Mouse (Mus musculus) lung, postnatal 14 days (tissue): ENCODE measurements at regions not wholly inside any gene's neighbourhood (a gene's known extent, or its start where the extent isn't known, plus 50 kb on each side); places are given as distances from the start of the nearest gene placed in this dataset.
"Not testable (repeated sequence)": the region's sequence is repeated elsewhere in the genome, so short reads cannot be mapped to it uniquely, and the experiment has no call there.

Experiments
- DNase-seq: peaks from one replicate; pipeline ENCODE4 v3.0.0; 2021

DNA sequence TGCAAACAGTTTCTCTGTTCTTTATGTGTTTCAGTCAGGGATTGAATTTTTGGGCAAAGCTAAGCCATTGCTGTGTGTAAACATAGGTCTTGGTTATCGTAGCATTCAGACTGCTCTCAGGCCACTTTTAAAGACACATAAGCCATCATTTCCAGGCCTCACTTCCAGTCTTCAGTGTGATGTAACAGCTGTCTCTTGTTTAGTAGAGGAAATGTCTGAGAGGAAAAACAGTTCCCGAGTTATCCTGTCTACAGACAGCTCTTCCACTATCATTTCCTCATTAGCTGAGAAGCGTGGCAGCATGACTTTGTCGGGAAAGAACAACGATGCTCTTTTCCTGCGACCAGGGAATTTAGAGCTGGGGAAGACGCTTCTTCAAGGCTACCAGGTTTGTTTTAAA is 196.9 kb downstream of the Fam198b start:
- DNase-seq: no peak

GRCm38 (mm10) chr3:80082780-80083519 is 198.6 kb downstream of the Fam198b start:
- no peak for DNase-seq

GRCm38 (mm10) chr3:80084168-80084567 is 199.8 kb downstream of the Fam198b start:
- no peak for DNase-seq

- peak; percentile 8 for DNase-seq
These were observed 215.3 kb downstream of the Fam198b start for GRCm38 (mm10) chr3:80099625-80100024.

DNA sequence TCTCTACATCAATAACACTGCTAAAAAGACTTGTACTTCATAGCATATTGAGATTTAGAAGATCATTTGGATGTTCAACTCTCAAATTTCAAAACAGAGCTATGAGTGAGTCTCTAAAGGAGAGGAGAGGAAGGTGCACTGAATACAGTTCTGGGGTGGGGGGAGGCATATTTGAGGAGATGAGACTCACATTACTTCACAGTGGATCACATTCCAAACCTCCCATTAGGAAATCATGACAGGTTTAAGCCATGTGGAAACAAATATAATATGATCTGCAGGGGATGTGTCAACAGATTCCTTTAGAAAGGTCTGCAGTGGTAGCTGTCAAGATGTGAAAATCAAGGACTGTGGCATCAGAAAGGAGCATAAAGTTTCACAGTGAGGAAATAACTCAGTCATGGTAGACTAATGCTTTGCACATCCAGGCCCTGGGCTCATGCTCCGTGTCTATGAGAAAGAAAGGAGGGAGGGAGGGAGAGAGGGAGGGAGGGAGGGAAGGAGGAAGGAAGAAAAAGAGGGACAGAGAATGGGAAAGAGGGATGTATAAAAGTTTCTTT is 235.9 kb downstream of the Fam198b start:
- no peak for DNase-seq

- DNase-seq: no peak
These were observed 239.3 kb downstream of the Fam198b start for GRCm38 (mm10) chr3:80123666-80124065.

- DNase-seq: no peak
These were observed 240.3 kb downstream of the Fam198b start for GRCm38 (mm10) chr3:80124621-80125020.

- DNase-seq: no peak
These were observed 257.4 kb downstream of the Fam198b start for GRCm38 (mm10) chr3:80141697-80142096.

GRCm38 (mm10) chr3:80160473-80160872 is 276.1 kb downstream of the Fam198b start:
- DNase-seq: no peak

- no peak for DNase-seq
These were observed 297.4 kb downstream of the Fam198b start for GRCm38 (mm10) chr3:80181749-80182148.

DNA sequence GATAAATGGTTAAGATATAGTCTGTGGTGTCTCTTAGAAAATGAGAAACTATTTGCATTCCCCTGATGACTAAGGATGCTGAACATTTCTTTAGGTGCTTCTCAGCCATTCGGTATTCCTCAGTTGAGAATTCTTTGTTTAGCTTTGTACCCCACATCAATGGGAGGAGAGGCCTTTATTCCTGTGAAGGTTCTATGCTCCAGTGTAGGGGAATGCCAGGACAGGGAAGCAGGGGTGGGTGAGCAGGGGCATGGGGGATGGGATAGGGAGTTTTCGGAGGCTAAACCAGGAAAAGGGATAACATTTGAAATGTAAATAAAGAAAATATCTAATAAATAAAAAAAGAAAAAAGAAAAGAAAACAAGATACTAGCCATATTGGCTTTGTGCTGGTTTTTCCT is 297.8 kb downstream of the Fam198b start:
- DNase-seq: not testable (repeated sequence)

DNA sequence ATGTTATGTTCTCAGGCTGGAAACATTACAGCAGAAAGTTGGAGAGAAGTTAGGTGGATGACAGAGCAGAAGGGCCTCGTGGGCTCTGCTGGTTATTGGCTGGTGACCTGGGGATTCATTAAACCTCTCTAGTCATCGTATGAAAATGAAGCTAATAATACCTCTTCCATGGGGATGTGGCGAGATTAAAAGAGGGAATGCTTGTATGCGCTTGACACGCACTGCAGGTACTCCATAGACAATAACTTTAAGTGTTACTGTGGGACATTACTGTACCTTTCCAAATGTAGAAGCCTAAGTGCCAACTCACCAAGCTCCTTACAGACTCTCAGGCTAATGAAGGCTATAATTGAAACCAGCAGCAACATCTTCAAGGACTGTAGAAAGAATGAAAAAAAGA is 303.1 kb downstream of the Fam198b start:
- DNase-seq: no peak

- DNase-seq: no peak
These were observed 316.6 kb downstream of the Fam198b start for GRCm38 (mm10) chr3:80200904-80201303.

- DNase-seq: no peak
These were observed 320.5 kb downstream of the Fam198b start for GRCm38 (mm10) chr3:80204821-80205220.

DNA sequence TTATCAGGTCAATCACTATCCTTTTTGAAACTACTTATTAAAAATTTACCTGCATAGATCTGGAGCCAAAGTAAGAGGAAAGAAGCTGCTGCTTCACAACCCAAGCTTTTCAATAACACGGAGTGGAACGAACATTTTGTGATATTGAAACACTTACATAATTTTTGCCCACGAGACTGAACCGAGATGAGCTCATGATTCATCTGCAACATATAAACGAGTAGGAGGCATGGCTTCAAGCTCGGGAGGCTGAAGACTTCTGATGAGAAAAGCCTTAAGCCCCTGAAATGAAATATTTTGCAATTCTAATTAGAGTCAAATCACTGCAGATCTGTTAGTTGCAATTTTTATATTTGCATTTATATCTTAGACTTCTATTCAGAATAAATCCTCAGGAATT is 321.0 kb downstream of the Fam198b start:
- DNase-seq: no peak

GRCm38 (mm10) chr3:80207022-80207421 is 322.7 kb downstream of the Fam198b start:
- no peak for DNase-seq

GRCm38 (mm10) chr3:80208028-80208427 is 323.7 kb downstream of the Fam198b start:
- DNase-seq: no peak

DNA sequence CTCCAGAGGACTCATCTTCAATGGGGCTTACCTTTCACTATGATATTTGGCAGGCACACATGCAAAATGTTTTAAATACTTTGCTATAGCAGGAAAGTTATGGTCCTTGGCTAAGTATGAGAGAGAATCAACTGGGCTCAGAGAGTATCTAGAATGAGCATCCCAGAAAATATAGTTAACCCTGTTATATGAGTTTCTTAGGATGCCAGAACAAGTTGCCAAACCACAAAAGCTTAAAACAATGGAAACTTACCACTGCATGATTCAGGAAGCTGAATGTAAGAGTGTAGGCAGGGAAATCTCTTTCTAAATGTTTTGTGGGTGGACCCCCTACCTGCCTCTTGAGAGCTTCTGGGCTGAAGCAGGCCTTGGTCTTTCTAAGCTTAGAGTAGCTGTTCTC is 325.3 kb downstream of the Fam198b start:
- no peak for DNase-seq

DNA sequence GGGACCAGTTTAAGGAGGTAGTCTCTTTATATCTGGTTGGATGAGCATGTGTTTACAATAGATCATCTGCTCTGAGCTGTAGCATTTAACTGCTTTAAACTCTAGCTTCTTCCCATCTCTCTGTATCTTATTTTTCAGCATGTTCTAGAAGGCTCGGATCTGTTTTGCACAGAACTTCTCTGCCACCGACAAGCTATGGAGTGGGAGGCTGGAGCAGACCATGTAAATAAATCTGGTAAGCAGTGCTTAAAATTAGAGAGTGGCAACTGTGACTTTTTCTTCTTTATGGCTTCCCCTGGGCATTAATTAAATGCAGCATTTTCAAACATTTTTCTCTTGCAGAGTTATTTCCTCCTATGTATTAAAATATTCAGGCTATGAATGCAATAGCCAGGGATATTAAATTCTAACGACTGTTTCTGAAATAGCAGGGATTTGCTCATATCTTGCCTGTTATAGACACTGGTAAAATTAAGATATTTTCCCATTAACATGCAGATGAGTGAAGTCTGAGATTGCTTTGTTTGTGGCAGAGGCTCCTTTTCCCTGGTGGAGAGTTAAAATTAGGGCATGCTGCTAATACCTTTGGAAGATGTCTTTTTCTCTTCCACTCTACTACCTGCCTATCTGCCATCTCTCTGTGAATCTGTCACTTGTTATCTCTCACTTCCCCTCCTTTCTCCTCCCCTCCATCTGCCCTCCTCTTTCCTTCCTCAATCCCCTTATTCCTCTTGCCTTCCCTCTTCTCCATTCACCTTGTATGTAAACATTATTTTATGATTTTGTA is 327.2 kb downstream of the Fam198b start:
- DNase-seq: no peak

- DNase-seq: no peak
These were observed 364.3 kb downstream of the Fam198b start for GRCm38 (mm10) chr3:80248611-80249010.

DNA sequence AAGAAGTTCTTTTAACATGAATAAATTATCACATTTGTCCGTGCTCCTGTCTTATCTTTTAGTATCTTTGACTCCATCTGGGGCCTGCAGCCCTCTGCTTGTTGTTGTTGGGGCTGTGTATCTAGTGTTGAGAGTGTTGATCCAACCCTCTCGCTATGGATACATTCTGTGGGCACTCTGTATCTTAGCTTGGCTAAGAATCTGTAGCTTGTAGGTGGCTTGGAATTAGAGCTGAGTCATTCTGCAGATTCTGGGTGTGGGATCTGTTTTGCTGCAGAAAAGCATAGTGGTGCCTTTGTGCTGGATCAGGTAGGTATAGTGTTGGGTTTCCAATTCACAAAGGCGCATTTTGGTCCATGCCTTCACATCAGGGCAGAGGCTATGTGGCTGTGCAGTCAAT is 365.6 kb downstream of the Fam198b start:
- DNase-seq: no peak

DNA sequence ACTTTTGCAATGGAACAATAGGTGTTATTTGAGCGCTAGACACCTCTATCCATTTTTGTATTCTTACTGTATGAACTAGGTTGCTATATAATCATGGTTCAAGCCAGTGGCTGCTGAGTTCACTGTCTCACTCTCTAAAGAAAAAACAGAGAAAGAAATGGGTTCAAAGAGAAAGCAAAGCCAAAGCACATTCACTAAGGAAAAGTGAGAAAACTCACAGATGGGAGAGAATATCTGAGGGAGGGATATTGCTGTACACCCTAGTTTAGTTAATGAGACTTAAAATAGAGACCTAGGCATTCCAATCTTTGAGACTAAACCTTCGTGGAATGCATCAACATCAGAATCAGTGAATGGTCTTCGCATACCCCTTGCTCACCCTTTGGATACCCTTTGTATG is 371.0 kb downstream of the Fam198b start:
- no peak for DNase-seq

GRCm38 (mm10) chr3:80256383-80256782 is 372.1 kb downstream of the Fam198b start:
- no peak for DNase-seq

DNA sequence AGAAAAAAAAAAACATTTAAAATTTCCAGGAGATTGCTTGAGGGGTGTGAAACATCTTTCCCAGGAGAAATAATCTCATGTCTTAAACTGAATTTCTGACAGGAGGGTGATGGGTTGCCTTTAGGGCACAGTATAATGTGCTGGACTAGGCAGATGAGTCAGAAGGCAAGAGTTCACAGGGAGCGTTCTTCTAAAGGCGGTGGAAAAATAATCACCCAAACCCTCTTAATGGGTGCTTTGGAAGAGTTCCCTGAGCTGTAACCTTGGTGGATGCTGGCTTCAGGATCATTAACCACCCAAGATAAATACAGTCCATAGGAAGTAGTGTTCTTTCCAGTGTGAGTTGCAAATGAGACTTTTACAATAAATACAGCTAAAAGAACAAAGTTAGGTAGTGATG is 378.8 kb downstream of the Fam198b start:
- no peak for DNase-seq
